Mouse (Mus musculus) heart, embryonic 14.5 days (tissue): Measurements from ENCODE around the gene Fxr2. TPM values are rescaled to one million over a fixed set of nuclear protein-coding genes. Genes with fewer than 3 reads are reported as not detected.
"Not testable (repeated sequence)": the region's sequence is repeated elsewhere in the genome, so short reads cannot be mapped to it uniquely, and the experiment has no call there.

Experiments used
- ATAC-seq: fragments of 200-750 bp; cut with Nextera tagmentation; 2 replicates; pipeline ENCODE4 v1.8.0; 2017; ENCODE audit warnings: low read depth, moderate TSS enrichment; ENCODE audit not compliant: insufficient number of reproducible peaks, insufficient read depth, low FRiP score
- H3K27ac ChIP-seq, 2 experiments: fragments of 200-500 bp in 1 of 2; fragments of 300-500 bp in 1 of 2; sonication (generic) in 1 of 2; replicated peaks in 1 of 2; 2 replicates each; pipeline ENCODE4 v1.5.1; 2012 to 2014; ENCODE audit warnings: low read depth in 2 of 2, low read length in 2 of 2, control low read depth in 1 of 2, mild to moderate bottlenecking in 1 of 2, mixed read lengths in 1 of 2; ENCODE audit not compliant: control insufficient read depth in 1 of 2, insufficient read depth in 1 of 2
- H3K27me3 ChIP-seq: fragments of 300-500 bp; sonication (generic); 2 replicates; pipeline ENCODE4 v1.6.1; 2014; ENCODE audit warnings: mild to moderate bottlenecking, low read length, control low read depth; ENCODE audit not compliant: control insufficient read depth, insufficient read depth
- H3K36me3 ChIP-seq: fragments of 300-500 bp; sonication (generic); 2 replicates; pipeline ENCODE4 v1.6.1; 2014; ENCODE audit warnings: mild to moderate bottlenecking, control low read depth, low read length, mixed read lengths; ENCODE audit not compliant: control insufficient read depth, insufficient read depth
- H3K4me1 ChIP-seq, 2 experiments: fragments of 200-500 bp in 1 of 2; fragments of 300-500 bp in 1 of 2; sonication (generic) in 1 of 2; 2 replicates each; pipeline ENCODE4 v1.6.1; 2012 to 2014; ENCODE audit warnings: low read length in 2 of 2, control low read depth in 1 of 2, mixed read lengths in 1 of 2; ENCODE audit not compliant: control insufficient read depth in 2 of 2, insufficient read depth in 2 of 2
- H3K4me2 ChIP-seq: fragments of 300-500 bp; sonication (generic); 2 replicates; pipeline ENCODE4 v1.6.1; 2014; ENCODE audit warnings: mild to moderate bottlenecking, low read length
- H3K4me3 ChIP-seq, 2 experiments: fragments of 200-500 bp in 1 of 2; fragments of 300-500 bp in 1 of 2; sonication (generic) in 1 of 2; 2 replicates each; pipeline ENCODE4 v1.5.1; 2012 to 2014; ENCODE audit warnings: low read length in 2 of 2, mild to moderate bottlenecking in 2 of 2, control low read depth in 1 of 2, low read depth in 1 of 2, moderate library complexity in 1 of 2; ENCODE audit not compliant: control insufficient read depth in 1 of 2, insufficient read depth in 1 of 2
- H3K9ac ChIP-seq: fragments of 300-500 bp; sonication (generic); 2 replicates; pipeline ENCODE4 v1.6.1; 2014; ENCODE audit warnings: mild to moderate bottlenecking, low read length
- H3K9me3 ChIP-seq: fragments of 300-500 bp; sonication (generic); 2 replicates; pipeline ENCODE4 v1.6.1; 2016; ENCODE audit warnings: low read length, control low read depth; ENCODE audit not compliant: control insufficient read depth
- WGBS: fragments of 180-500 bp; shearing (Covaris S2); extraction: QIAGEN DNeasy Blood & Tissue Kit; methylation state at CpG from one replicate; pipeline ENCODE4 v1.1.7; 2014; 5-methylcytosine and 5-hydroxymethylcytosine counted together
- polyA plus RNA-seq: library from polyadenylated mRNA; unstranded; fragments of >200 nt; fragmentation: Nextera tagmentation; extraction: Ambion mirVana; gene quantifications from 2 replicates; pipeline ENCODE4 v1.2.1, GENCODE M21; 2014

The Fxr2 gene
- polyA plus RNA-seq, 1 experiment from 2014 or later = 25.8 TPM

- no peaks in the 10 kb centered on the region for H3K27me3 ChIP-seq
- H3K36me3 ChIP-seq = no peaks in the 10 kb centered on the region
- no peak overlapping the region for H3K27ac ChIP-seq
- H3K4me1 ChIP-seq = peaks cover 10 to 16% of the 10 kb centered on the region in 2 experiments
- 41% methylated on average over 11 of the region's 11 CpGs for WGBS
- H3K4me2 ChIP-seq = no peak overlapping the region
- ATAC-seq = no peak
- H3K4me3 ChIP-seq = no peak overlapping the region
- H3K9ac ChIP-seq = no peak overlapping the region
- H3K9me3 ChIP-seq = no peaks in the 10 kb centered on the region
Observed at GRCm38 (mm10) chr11:69693421-69693965, 60.7 kb downstream of the Fxr2 start.

DNA sequence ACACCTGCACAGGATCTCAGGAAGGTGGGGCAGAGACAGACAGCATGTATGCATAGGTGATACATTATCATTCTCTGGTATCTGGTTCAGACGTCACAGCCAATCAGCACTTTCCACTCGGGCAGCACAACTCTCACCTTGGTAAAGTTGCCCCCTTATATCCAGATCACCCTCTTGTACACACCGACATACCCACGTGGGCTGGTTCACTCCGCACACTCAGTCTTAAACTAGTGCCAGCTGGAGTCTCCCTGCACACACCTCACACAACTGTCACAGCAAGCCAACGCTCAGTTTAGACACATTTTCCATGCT lies 62.2 kb downstream of the Fxr2 start:
- Histone ChIP-seq H3K4me2 (peak overlapping the region; percentile 93), H3K27me3 (no peaks in the 10 kb centered on the region), H3K27ac (peak overlapping the region in 1 of 2 experiments; percentile 64; a peak in 1 of 4 replicates), H3K9me3 (no peaks in the 10 kb centered on the region), H3K4me3 (peak overlapping the region; percentile 57 to 60), H3K36me3 (no peaks in the 10 kb centered on the region), H3K4me1 (peaks cover 14 to 23% of the 10 kb centered on the region in 2 experiments), H3K9ac (peak overlapping the region; percentile 85)
- ATAC-seq = 0 out of 2 replicates have a peak, but pooled peaks have one; percentile 2
- WGBS = 26% methylated on average over 6 of the region's 6 CpGs

DNA sequence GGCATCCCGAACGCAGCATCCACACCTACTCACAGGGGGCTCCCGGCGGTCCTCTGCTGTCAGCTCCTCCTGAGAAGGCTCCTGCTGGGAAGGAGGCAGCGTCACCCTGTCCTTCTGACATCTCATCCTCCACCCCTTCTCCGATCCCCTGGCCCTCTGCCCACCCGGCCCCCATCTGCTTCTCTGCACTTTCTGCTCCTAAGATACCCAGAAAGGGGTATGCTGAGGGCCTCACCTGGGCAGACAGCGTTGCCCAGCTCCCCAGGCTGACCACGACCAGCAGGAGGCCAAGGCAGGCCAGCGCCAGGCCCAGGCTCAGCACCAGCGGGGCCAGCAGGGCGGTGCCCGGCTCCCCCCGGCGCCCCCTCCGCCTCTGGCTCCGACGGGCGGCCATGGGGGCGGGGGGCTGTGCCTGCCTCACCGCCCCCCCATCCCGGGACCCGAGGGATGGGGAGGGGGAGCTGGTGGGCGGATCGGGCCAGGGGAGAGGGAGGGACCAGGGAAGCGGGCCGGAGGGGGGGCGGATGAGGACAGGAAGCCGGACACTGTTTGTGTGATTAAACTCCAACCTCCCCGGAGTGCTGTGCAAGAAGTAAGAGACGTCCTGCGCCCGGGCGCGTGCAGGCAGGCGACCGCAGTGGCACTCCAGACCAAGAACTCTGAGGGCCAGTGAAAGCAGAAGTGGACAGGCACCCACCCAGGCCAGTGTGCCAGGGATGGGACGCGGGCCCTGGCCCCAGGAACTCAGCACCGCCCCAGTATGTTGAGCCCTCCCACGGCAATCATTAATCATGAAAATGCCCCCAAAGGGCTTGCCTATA lies 62.8 kb downstream of the Fxr2 start, which contains the start of the genes Tnfsf12 and Tnfsfm13:
Gene Tnfsf12 (minus strand): TSS at position 489 of the 821 bp plus-strand sequence.
Gene Tnfsfm13 (minus strand): TSS at position 738 of the 821 bp plus-strand sequence.
- 2% methylated on average over 26 of the region's 41 CpGs for WGBS
- H3K4me3 ChIP-seq = peak within 1 kb of the TSS; percentile 57 to 60
- peak; percentile 73 for ATAC-seq
- H3K9me3 ChIP-seq = no peaks in the 10 kb centered on the region
- peak within 1 kb of the TSS; percentile 85 for H3K9ac ChIP-seq
- peaks cover 14 to 27% of the 10 kb centered on the region in 2 experiments for H3K4me1 ChIP-seq
- no peaks in the 10 kb centered on the region for H3K36me3 ChIP-seq
- peak within 1 kb of the TSS; percentile 64 to 77 for H3K27ac ChIP-seq
- H3K4me2 ChIP-seq = peak within 1 kb of the TSS; percentile 93
- H3K27me3 ChIP-seq = no peaks in the 10 kb centered on the region

GRCm38 (mm10) chr11:69697396-69697795 lies 64.6 kb downstream of the Fxr2 start:
- H3K27me3 ChIP-seq = no peaks in the 10 kb centered on the region
- H3K4me1 ChIP-seq = peaks cover 14 to 27% of the 10 kb centered on the region in 2 experiments
- H3K9me3 ChIP-seq = no peaks in the 10 kb centered on the region
- 80% methylated on average over 3 of the region's 3 CpGs for WGBS
- H3K4me2 ChIP-seq = no peak overlapping the region
- no peak overlapping the region for H3K9ac ChIP-seq
- H3K27ac ChIP-seq = no peak overlapping the region
- no peak for ATAC-seq
- H3K36me3 ChIP-seq = no peaks in the 10 kb centered on the region
- H3K4me3 ChIP-seq = no peak overlapping the region

DNA sequence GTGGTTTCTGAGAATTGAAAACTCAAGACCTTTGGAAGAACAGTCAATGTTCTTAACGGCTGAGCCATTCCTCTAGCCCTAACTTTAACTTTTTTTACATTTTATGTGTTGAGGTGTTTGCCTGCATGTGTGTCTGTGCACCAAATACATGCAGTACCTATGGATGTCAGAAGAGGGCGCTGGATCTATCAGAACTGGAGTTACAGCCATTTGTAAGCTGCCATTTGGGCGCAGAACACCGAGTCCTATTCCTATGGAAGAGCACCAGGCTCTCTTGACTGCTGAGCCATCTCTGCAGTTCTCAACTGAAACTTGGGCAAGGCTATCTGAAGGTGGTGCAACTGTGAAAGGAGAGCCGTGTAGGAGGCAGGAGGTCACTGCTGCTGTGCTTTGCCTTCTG lies 65.8 kb downstream of the Fxr2 start:
- no peak overlapping the region for H3K27ac ChIP-seq
- WGBS = 68% methylated on average over 5 of the region's 5 CpGs
- no peaks in the 10 kb centered on the region for H3K36me3 ChIP-seq
- H3K4me2 ChIP-seq = no peak overlapping the region
- H3K9me3 ChIP-seq = no peaks in the 10 kb centered on the region
- no peaks in the 10 kb centered on the region for H3K27me3 ChIP-seq
- ATAC-seq = no peak
- no peak overlapping the region for H3K9ac ChIP-seq
- no peak overlapping the region for H3K4me3 ChIP-seq
- peaks cover 12 to 24% of the 10 kb centered on the region in 2 experiments for H3K4me1 ChIP-seq

DNA sequence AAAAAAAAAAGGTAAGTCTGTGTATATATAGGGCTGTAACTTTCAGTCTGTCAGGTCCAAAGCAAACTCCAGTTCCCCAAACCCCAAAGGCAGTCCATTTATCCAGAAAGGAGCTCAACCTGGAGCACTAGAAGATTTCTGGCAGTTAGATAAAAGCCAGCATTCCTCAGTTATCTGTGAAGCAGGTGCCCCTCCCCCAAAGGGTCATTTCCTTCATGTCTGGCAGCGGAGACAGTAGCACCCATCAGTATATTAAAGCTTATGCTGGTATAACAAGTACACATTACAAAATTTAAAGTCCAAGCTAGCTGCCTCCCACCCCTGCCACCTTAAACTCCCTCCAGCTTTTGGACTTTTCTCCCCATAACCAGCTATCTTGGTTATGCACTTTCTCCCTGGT lies 66.8 kb downstream of the Fxr2 start:
- no peak for ATAC-seq
- 9% methylated on average over 1 of the region's 1 CpGs for WGBS
- Histone ChIP-seq H3K9me3 (no peaks in the 10 kb centered on the region), H3K4me3 (no peak overlapping the region), H3K27me3 (no peaks in the 10 kb centered on the region), H3K27ac (no peak overlapping the region), H3K9ac (no peak overlapping the region), H3K4me1 (peaks cover 12 to 23% of the 10 kb centered on the region in 2 experiments), H3K4me2 (no peak overlapping the region), H3K36me3 (no peaks in the 10 kb centered on the region)

DNA sequence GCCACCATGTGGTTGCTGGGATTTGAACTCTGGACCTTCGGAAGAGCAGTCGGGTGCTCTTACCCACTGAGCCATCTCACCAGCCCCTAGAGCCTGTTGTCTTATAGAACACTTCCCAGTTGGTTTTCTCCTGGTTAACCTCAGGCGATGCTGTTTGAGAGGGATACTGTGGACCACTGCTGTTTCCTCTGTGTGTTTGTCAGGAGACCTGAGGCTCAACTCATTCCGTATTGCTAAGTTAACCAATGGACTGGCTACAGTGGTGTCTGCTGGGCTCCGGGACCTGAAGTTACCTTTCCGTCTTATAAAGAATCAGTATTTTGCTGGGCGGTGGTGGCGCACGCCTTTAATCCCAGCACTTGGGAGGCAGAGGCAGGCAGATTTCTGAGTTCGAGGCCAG lies 70.1 kb downstream of the Fxr2 start:
- H3K4me2 ChIP-seq, H3K36me3 ChIP-seq, H3K9ac ChIP-seq, ATAC-seq, H3K9me3 ChIP-seq, H3K27ac ChIP-seq, H3K4me3 ChIP-seq, H3K27me3 ChIP-seq: not testable (repeated sequence)
- WGBS = 90% methylated on average over 10 of the region's 10 CpGs
- peaks cover 5 to 12% of the 10 kb centered on the region in 2 experiments; a peak in 3 of 4 replicates for H3K4me1 ChIP-seq
